Mouse (Mus musculus) heart, postnatal 14 days (tissue): ENCODE data around the gene Rarg. TPM values are rescaled to one million over a fixed set of nuclear protein-coding genes. Genes with fewer than 3 reads are reported as not detected.

Experiments used
- total RNA-seq, 2 experiments: library from RNA; stranded (reverse); gene quantifications; 2 replicates each; pipeline ENCODE4 v1.2.3; 2021

Rarg gene
- total RNA-seq, 2 experiments from 2014 or later, result 18.9 to 21.1 TPM

Other genes starting within 250 kb of the Rarg start
- 10 to 100 TPM in 1 of 2 experiments, 1 to 10 TPM in 1; 4.9 to 10.4 TPM for gene Krt18, start 229.3 kb downstream of the Rarg start, total RNA-seq
- gene Eif4b, start 183.7 kb downstream of the Rarg start, total RNA-seq, result 100 to 1,000 TPM; 130 to 147 TPM
- gene Tns2, start 157.1 kb downstream of the Rarg start, total RNA-seq, result 100 to 1,000 TPM; 119 to 121 TPM
- gene Spryd3, start 121.3 kb downstream of the Rarg start, total RNA-seq, result 10 to 100 TPM; 14.0 to 17.5 TPM
- gene Igfbp6, start 113.2 kb downstream of the Rarg start, total RNA-seq, result 10 to 100 TPM; 42.0 to 51.8 TPM
- under 1 TPM in 1 of 2 experiments, not detected in 1; 0.17 TPM for gene Soat2, start 107.0 kb downstream of the Rarg start, total RNA-seq
- 10 to 100 TPM; 41.8 to 47.1 TPM for gene Zfp740, start 54.3 kb downstream of the Rarg start, total RNA-seq
- 10 to 100 TPM; 21.3 to 23.7 TPM for gene Csad, start 52.8 kb downstream of the Rarg start, total RNA-seq
- gene Itgb7, start 25.6 kb downstream of the Rarg start, total RNA-seq, result 1 to 10 TPM; 1.5 to 1.8 TPM
- gene Gm9918, start 13.0 kb upstream of the Rarg start, total RNA-seq, result not detected
- gene Mfsd5, start 21.9 kb upstream of the Rarg start, total RNA-seq, result 10 to 100 TPM; 16.7 to 19.0 TPM
- gene Espl1, start 38.7 kb upstream of the Rarg start, total RNA-seq, result 1 to 10 TPM; 3.2 to 4.3 TPM
- gene Pfdn5, start 68.6 kb upstream of the Rarg start, total RNA-seq, result 100 to 1,000 TPM; 262 to 287 TPM
- gene Myg1, start 74.2 kb upstream of the Rarg start, total RNA-seq, result 10 to 100 TPM; 21.0 to 24.3 TPM
- 10 to 100 TPM in 1 of 2 experiments, 1 to 10 TPM in 1; 9.5 to 15.2 TPM for gene Aaas, start 93.3 kb upstream of the Rarg start, total RNA-seq
- not detected for gene Sp7, start 109.7 kb upstream of the Rarg start, total RNA-seq
- gene Sp1, start 148.6 kb upstream of the Rarg start, total RNA-seq, result 10 to 100 TPM; 47.5 to 52.3 TPM
- gene Amhr2, start 187.8 kb upstream of the Rarg start, total RNA-seq, result 1 to 10 TPM in 1 of 2 experiments, under 1 TPM in 1; 0.66 to 1.0 TPM
- gene Prr13, start 201.5 kb upstream of the Rarg start, total RNA-seq, result 10 to 100 TPM; 21.1 to 21.7 TPM
- gene Pcbp2, start 213.0 kb upstream of the Rarg start, total RNA-seq, result 100 to 1,000 TPM; 479 to 482 TPM
- gene Gm10337, start 246.2 kb upstream of the Rarg start, total RNA-seq, result not detected